Mouse (Mus musculus): Measurements from ENCODE around the gene Emilin1. TPM values are rescaled to one million over a fixed set of nuclear protein-coding genes. Genes with fewer than 3 reads are reported as not detected.
A peak's percentile ranks its signal among the peaks of the same experiment; 100 is the strongest.

Gene Emilin1
- total and polyA plus RNA-seq, 2 experiments from 2014 or later = 9.3 to 10.5 TPM

DNA sequence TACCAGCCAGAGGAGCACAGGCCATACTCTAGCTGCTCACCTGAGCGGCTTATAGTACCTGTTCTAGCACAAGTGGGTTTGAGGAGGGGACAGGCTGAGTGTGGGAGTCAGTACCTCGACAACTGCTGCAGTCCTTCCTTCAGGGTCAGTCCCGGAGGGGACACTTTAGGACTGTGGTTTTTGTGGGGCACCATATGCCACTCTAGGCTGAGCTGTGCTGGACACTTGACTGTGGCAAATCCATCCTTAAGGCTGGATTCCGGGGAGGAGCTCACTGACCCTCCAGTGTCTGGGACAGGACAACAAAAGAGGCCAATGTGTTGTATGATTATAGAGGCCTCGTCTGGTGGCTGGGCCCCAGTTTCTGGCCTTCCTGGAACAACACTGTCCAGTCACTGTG, 39.3 kb downstream of the Emilin1 start:
- Histone ChIP-seq H3K27me3 (ENCODE audit: insufficient read depth, low read length) (no peaks in the 10 kb centered on the region), H3K9me3 (ENCODE audit: low read length) (no peaks in the 10 kb centered on the region), H3K27ac (peak overlapping the region; percentile 34; the same call in 1 of the 2 replicates), H3K4me2 (ENCODE audit: low read depth, low read length) (no peak overlapping the region), H3K4me3 (ENCODE audit: low read length) (no peak overlapping the region), H3K9ac (replicated peaks; ENCODE audit: low read length) (no peak overlapping the region), H3K36me3 (ENCODE audit: insufficient read depth, low read length) (peaks cover 44% of the 10 kb centered on the region), H3K4me1 (ENCODE audit: insufficient read depth, low read length) (no peaks in the 10 kb centered on the region)
- DNase-seq (ENCODE audit: low spot score) (no peak), ATAC-seq (no peak)
- 81% methylated on average over 5 of the region's 5 CpGs for WGBS
- no peak for TF ChIP-seq CTCF (IDR thresholded peaks at IDR 0.05; ENCODE audit: low read depth)

- H3K27ac ChIP-seq = no peak overlapping the region
- peaks cover 5% of the 10 kb centered on the region; the same call in 1 of the 2 replicates for H3K4me1 ChIP-seq (ENCODE audit: insufficient read depth, low read length)
- DNase-seq (ENCODE audit: low spot score) = peak; percentile 44
- H3K4me3 ChIP-seq (ENCODE audit: low read length) = no peak overlapping the region
- peaks cover 53% of the 10 kb centered on the region for H3K36me3 ChIP-seq (ENCODE audit: insufficient read depth, low read length)
- no peaks in the 10 kb centered on the region for H3K9me3 ChIP-seq (ENCODE audit: low read length)
- H3K27me3 ChIP-seq (ENCODE audit: insufficient read depth, low read length) = no peaks in the 10 kb centered on the region
- no peak overlapping the region for H3K9ac ChIP-seq (replicated peaks; ENCODE audit: low read length)
- no peak overlapping the region for H3K4me2 ChIP-seq (ENCODE audit: low read depth, low read length)
- no peak for ATAC-seq
- TF ChIP-seq CTCF (IDR thresholded peaks at IDR 0.05; ENCODE audit: low read depth) = no peak
- 81% methylated on average over 6 of the region's 6 CpGs for WGBS
Observed at GRCm38 (mm10) chr5:30954065-30954464, 40.9 kb downstream of the Emilin1 start.

DNA sequence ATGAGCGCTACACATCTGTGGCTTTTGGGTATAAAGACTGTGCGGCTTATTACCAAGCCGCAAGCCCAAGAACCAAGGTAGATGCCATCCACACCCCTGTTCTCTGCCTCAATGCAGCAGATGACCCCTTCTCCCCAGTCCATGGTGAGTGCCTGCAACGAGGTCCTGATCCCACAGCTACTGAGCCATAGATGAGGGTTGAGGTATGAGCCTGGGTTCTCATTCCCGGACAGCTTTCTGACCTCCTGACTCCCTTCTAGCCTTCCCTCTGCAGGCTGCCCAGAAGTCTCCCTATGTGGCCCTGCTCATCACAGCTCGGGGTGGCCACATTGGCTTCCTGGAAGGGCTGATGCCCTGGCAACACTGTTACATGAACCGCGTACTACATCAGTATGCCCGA, 41.4 kb downstream of the Emilin1 start:
- 94% methylated on average over 9 of the region's 9 CpGs for WGBS

DNA sequence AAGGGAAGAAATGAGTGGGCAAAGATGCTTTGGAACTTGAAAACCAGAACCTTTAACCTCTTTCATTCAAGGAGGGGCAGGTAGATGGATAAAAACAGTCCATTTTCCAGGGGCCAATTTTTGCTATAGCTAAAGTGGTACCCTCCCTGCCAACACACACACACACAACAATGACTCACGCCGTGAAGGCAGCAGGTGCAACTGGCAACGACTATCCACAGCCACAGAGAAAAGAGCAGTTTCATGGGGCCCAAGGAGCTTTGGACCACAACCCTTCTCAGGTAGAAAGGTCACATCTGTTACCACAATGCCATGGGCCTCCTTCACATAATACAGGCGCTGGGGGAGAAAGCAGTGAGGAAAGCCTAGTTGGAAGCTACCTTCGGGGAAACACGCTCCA, 42.5 kb downstream of the Emilin1 start:
- ATAC-seq (no peak), DNase-seq (ENCODE audit: low spot score) (no peak)
- no peak for TF ChIP-seq CTCF (IDR thresholded peaks at IDR 0.05; ENCODE audit: low read depth)
- Histone ChIP-seq H3K27ac (no peak overlapping the region), H3K36me3 (ENCODE audit: insufficient read depth, low read length) (peaks cover 53% of the 10 kb centered on the region), H3K9me3 (ENCODE audit: low read length) (no peaks in the 10 kb centered on the region), H3K4me3 (ENCODE audit: low read length) (no peak overlapping the region), H3K9ac (replicated peaks; ENCODE audit: low read length) (no peak overlapping the region), H3K4me2 (ENCODE audit: low read depth, low read length) (no peak overlapping the region), H3K27me3 (ENCODE audit: insufficient read depth, low read length) (no peaks in the 10 kb centered on the region), H3K4me1 (ENCODE audit: insufficient read depth, low read length) (peaks cover 8% of the 10 kb centered on the region; the same call in 1 of the 2 replicates)
- 93% methylated on average over 6 of the region's 6 CpGs for whole genome bisulfite sequencing

More for the DNA sequence above, 41.4 kb downstream of the Emilin1 start:
- TF ChIP-seq CTCF (IDR thresholded peaks at IDR 0.05; ENCODE audit: low read depth) = no peak
- no peak overlapping the region for H3K4me3 ChIP-seq (ENCODE audit: low read length)
- H3K36me3 ChIP-seq (ENCODE audit: insufficient read depth, low read length) = peaks cover 53% of the 10 kb centered on the region
- peaks cover 8% of the 10 kb centered on the region; the same call in 1 of the 2 replicates for H3K4me1 ChIP-seq (ENCODE audit: insufficient read depth, low read length)
- H3K9ac ChIP-seq (replicated peaks; ENCODE audit: low read length) = no peak overlapping the region
- ATAC-seq = no peak
- no peak overlapping the region for H3K27ac ChIP-seq
- no peak for DNase-seq (ENCODE audit: low spot score)
- no peaks in the 10 kb centered on the region for H3K9me3 ChIP-seq (ENCODE audit: low read length)
- H3K27me3 ChIP-seq (ENCODE audit: insufficient read depth, low read length) = no peaks in the 10 kb centered on the region
- H3K4me2 ChIP-seq (ENCODE audit: low read depth, low read length) = no peak overlapping the region

GRCm38 (mm10) chr5:30957891-30958290, 44.7 kb downstream of the Emilin1 start:
- DNase-seq (ENCODE audit: low spot score) = no peak
- Histone ChIP-seq H3K27me3 (ENCODE audit: insufficient read depth, low read length) (no peaks in the 10 kb centered on the region), H3K9ac (replicated peaks; ENCODE audit: low read length) (0 out of 2 replicates have a peak overlapping the region, but pooled peaks have one; percentile 13), H3K9me3 (ENCODE audit: low read length) (no peaks in the 10 kb centered on the region), H3K4me1 (ENCODE audit: insufficient read depth, low read length) (peaks cover 8% of the 10 kb centered on the region; the same call in 1 of the 2 replicates), H3K4me3 (ENCODE audit: low read length) (no peak overlapping the region), H3K36me3 (ENCODE audit: insufficient read depth, low read length) (peaks cover 40% of the 10 kb centered on the region), H3K27ac (no peak overlapping the region), H3K4me2 (ENCODE audit: low read depth, low read length) (0 out of 2 replicates have a peak overlapping the region, but pooled peaks have one; percentile 10)
- no peak for ATAC-seq
- no peak for TF ChIP-seq CTCF (IDR thresholded peaks at IDR 0.05; ENCODE audit: low read depth)
- WGBS = 95% methylated on average over 6 of the region's 6 CpGs

GRCm38 (mm10) chr5:30959198-30959854, 46.1 kb downstream of the Emilin1 start:
- no peak for TF ChIP-seq CTCF (IDR thresholded peaks at IDR 0.05; ENCODE audit: low read depth)

GRCm38 (mm10) chr5:30959966-30960501, 46.8 kb downstream of the Emilin1 start, which contains the start of gene Preb:
Preb (minus strand) TSS chr5:30960361.
- WGBS = 4% methylated on average over 56 of the region's 56 CpGs
- H3K27ac ChIP-seq = peak within 1 kb of the TSS; percentile 86
- ATAC-seq = peak; percentile 98

More at GRCm38 (mm10) chr5:30959198-30959854, 46.1 kb downstream of the Emilin1 start:
- no peak for DNase-seq (ENCODE audit: low spot score)
- 35% methylated on average over 19 of the region's 19 CpGs for WGBS
- Histone ChIP-seq H3K36me3 (ENCODE audit: insufficient read depth, low read length) (peaks cover 27% of the 10 kb centered on the region), H3K27me3 (ENCODE audit: insufficient read depth, low read length) (no peaks in the 10 kb centered on the region), H3K4me2 (ENCODE audit: low read depth, low read length) (peak overlapping the region; percentile 93), H3K4me1 (ENCODE audit: insufficient read depth, low read length) (peaks cover 8% of the 10 kb centered on the region; the same call in 1 of the 2 replicates), H3K4me3 (ENCODE audit: low read length) (peak overlapping the region; percentile 88), H3K27ac (peak overlapping the region; percentile 86), H3K9ac (replicated peaks; ENCODE audit: low read length) (peak overlapping the region; percentile 79), H3K9me3 (ENCODE audit: low read length) (no peaks in the 10 kb centered on the region)
- ATAC-seq = no peak

More at GRCm38 (mm10) chr5:30959966-30960501, 46.8 kb downstream of the Emilin1 start, which contains the start of gene Preb:
- no peaks in the 10 kb centered on the region for H3K27me3 ChIP-seq (ENCODE audit: insufficient read depth, low read length)
- no peaks in the 10 kb centered on the region for H3K9me3 ChIP-seq (ENCODE audit: low read length)
- peak; percentile 100 for DNase-seq (ENCODE audit: low spot score)
- peak within 1 kb of the TSS; percentile 79 for H3K9ac ChIP-seq (replicated peaks; ENCODE audit: low read length)
- H3K36me3 ChIP-seq (ENCODE audit: insufficient read depth, low read length) = peaks cover 20% of the 10 kb centered on the region
- H3K4me3 ChIP-seq (ENCODE audit: low read length) = peak within 1 kb of the TSS; percentile 88
- peak; percentile 53 for TF ChIP-seq CTCF (IDR thresholded peaks at IDR 0.05; ENCODE audit: low read depth)
- peaks cover 8% of the 10 kb centered on the region; the same call in 1 of the 2 replicates for H3K4me1 ChIP-seq (ENCODE audit: insufficient read depth, low read length)
- peak within 1 kb of the TSS; percentile 93 for H3K4me2 ChIP-seq (ENCODE audit: low read depth, low read length)
